Mouse (Mus musculus) forebrain, postnatal 0 days (tissue): ENCODE measurements around the gene AW011738. TPM values are rescaled to one million over a fixed set of nuclear protein-coding genes. Genes with fewer than 3 reads are reported as not detected.

Experiments
- ATAC-seq: fragments of 200-750 bp; cut with Nextera tagmentation; 2 replicates; pipeline ENCODE4 v1.8.0; 2017; ENCODE audit warnings: mild to moderate bottlenecking, moderate library complexity
- DNase-seq: peaks from one replicate; pipeline ENCODE4 v3.0.0-alpha.2; 2015
- H3K27ac ChIP-seq: fragments of 300-500 bp; sonication (generic); 2 replicates; pipeline ENCODE4 v1.5.1; 2014; ENCODE audit warnings: low read depth, mild to moderate bottlenecking, antibody characterized with exemption, low read length, moderate library complexity, mixed read lengths
- H3K27me3 ChIP-seq: fragments of 300-500 bp; sonication (generic); 2 replicates; pipeline ENCODE4 v1.6.1; 2014; ENCODE audit warnings: mild to moderate bottlenecking, low read length, mixed read lengths; ENCODE audit not compliant: insufficient read depth
- H3K36me3 ChIP-seq: fragments of 300-500 bp; sonication (generic); 2 replicates; pipeline ENCODE4 v1.6.1; 2014; ENCODE audit warnings: mild to moderate bottlenecking, moderate library complexity; ENCODE audit not compliant: insufficient read depth
- H3K4me1 ChIP-seq: fragments of 300-500 bp; sonication (generic); 2 replicates; pipeline ENCODE4 v1.6.1; 2014; ENCODE audit warnings: antibody characterized with exemption; ENCODE audit not compliant: insufficient read depth
- H3K4me2 ChIP-seq: fragments of 300-500 bp; sonication (generic); 2 replicates; pipeline ENCODE4 v1.6.1; 2014; ENCODE audit warnings: low read depth, mild to moderate bottlenecking, moderate library complexity
- H3K4me3 ChIP-seq: fragments of 300-500 bp; sonication (generic); 2 replicates; pipeline ENCODE4 v1.5.1; 2014; ENCODE audit warnings: low read depth, low read length, mixed read lengths
- H3K9ac ChIP-seq: fragments of 300-500 bp; sonication (generic); 2 replicates; pipeline ENCODE4 v1.6.1; 2014; ENCODE audit warnings: mild to moderate bottlenecking
- H3K9me3 ChIP-seq: fragments of 300-500 bp; sonication (generic); 2 replicates; pipeline ENCODE4 v1.6.1; 2016; ENCODE audit warnings: low read length
- CTCF ChIP-seq: sonication (generic); IDR thresholded peaks from 2 replicates; pipeline ENCODE4 v1.5.1; 2016; ENCODE audit warnings: antibody characterized with exemption, control low read depth, low read depth
- WGBS: fragments of 180-500 bp; shearing (Covaris S2); extraction: QIAGEN DNeasy Blood & Tissue Kit; methylation state at CpG from one replicate; pipeline ENCODE4 v1.1.7; 2014; 5-methylcytosine and 5-hydroxymethylcytosine counted together
- polyA plus RNA-seq: library from polyadenylated mRNA; unstranded; fragments of >200 nt; fragmentation: Nextera tagmentation; extraction: Ambion mirVana; gene quantifications from 2 replicates; pipeline ENCODE4 v1.2.1, GENCODE M21; 2015
- total RNA-seq: library from RNA; depleted of rRNA; stranded (reverse); fragments of >200 nt; gene quantifications from 2 replicates; pipeline ENCODE4 v1.2.3, GENCODE M21; 2014

The AW011738 gene
- total and polyA plus RNA-seq, 2 experiments from 2014 or later, result 3.4 to 5.7 TPM

DNA sequence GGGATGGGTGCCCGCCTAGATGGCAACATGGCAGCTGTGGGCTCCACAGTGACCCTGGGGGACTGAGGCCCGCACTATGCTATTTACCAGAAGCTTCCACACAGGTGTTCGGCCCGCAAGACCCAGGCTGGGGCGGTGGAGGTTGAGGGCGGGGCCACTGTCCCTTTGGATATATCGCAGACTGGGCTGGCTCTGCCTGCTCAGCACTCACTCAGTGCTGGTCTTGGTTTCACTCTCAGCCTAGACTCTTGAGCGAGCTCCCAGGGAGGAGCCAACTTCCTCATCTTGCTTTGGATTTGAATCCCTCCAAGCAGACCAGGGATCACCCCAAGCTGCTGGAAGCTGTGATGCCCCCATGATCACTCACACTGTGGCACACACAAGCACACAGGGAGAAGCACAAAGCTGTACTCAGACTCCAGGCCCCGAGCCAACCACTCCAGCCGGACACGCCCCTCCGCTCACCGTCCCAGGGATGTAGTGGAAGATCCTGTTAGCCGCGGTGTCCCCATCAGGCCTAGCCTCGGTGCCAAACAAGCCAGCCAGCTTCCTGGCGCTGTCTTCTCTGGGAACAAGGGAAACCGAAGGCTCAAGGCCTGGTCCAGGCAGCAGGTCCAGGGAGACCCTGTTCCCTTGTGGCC lies 24.8 kb downstream of the AW011738 start:
- H3K27ac ChIP-seq, result no peak overlapping the region
- no peaks in the 10 kb centered on the region for H3K4me1 ChIP-seq
- 37% methylated on average over 18 of the region's 18 CpGs for WGBS
- TF ChIP-seq CTCF, result no peak
- no peaks in the 10 kb centered on the region for H3K27me3 ChIP-seq
- DNase-seq, result no peak
- no peak for ATAC-seq
- no peak overlapping the region for H3K4me2 ChIP-seq
- H3K9me3 ChIP-seq, result no peaks in the 10 kb centered on the region
- H3K4me3 ChIP-seq, result no peak overlapping the region
- peaks cover 38% of the 10 kb centered on the region for H3K36me3 ChIP-seq
- H3K9ac ChIP-seq, result no peak overlapping the region

DNA sequence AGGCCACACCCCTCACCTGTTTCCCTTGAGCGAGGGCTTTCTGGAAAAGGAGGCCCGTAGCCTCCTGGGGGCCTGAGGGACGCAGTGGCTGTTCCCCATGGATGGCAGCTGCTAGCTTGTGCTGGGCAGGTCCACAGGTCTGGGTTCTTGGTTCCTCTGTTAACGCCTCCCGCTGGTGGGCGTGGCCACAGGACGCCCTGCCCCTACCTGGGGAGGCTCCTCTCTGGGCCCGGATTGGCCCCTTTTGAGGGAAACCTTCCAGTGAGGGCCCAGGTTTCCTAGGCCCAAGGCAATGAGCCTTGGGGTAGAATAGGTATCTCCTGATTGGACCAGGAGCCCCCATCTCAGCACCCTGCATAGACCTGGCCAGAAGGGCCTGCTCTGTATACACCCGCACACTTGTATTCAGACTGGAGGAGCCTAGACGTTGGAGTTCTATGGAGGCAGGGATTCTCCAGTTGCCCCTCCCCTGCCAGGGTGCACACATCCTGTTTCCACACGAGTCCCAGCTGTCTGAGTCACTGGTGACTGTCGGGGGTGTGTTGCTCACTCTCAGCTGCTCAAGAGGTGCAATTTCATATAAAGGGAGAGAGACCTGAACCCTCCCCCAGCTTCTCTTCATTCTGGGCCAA lies 25.4 kb downstream of the AW011738 start:
- H3K27me3 ChIP-seq, result no peaks in the 10 kb centered on the region

GRCm38 (mm10) chr4:156234021-156234501 lies 31.0 kb downstream of the AW011738 start:
- WGBS, result 4% methylated on average over 17 of the region's 17 CpGs
- Histone ChIP-seq H3K4me2 (peak overlapping the region; percentile 87), H3K9me3 (no peaks in the 10 kb centered on the region), H3K27me3 (no peaks in the 10 kb centered on the region), H3K4me1 (peaks cover 8% of the 10 kb centered on the region; the same call in 1 of the 2 replicates), H3K27ac (peak overlapping the region; percentile 87), H3K36me3 (peaks cover 54% of the 10 kb centered on the region), H3K4me3 (peak overlapping the region; percentile 89), H3K9ac (peak overlapping the region; percentile 67)
- DNase-seq (peak; percentile 36), ATAC-seq (no peak)
- no peak for TF ChIP-seq CTCF

More for the DNA sequence above, 25.4 kb downstream of the AW011738 start:
- H3K4me2 ChIP-seq, result no peak overlapping the region
- H3K4me1 ChIP-seq, result peaks cover 2% of the 10 kb centered on the region; the same call in 1 of the 2 replicates
- WGBS, result 24% methylated on average over 12 of the region's 12 CpGs
- no peaks in the 10 kb centered on the region for H3K9me3 ChIP-seq
- no peak for ATAC-seq
- H3K36me3 ChIP-seq, result peaks cover 42% of the 10 kb centered on the region
- no peak overlapping the region for H3K27ac ChIP-seq
- H3K9ac ChIP-seq, result no peak overlapping the region
- DNase-seq, result no peak
- no peak for TF ChIP-seq CTCF
- H3K4me3 ChIP-seq, result no peak overlapping the region

GRCm38 (mm10) chr4:156234701-156235213 lies 31.7 kb downstream of the AW011738 start, which contains the start of gene Plekhn1:
TSS of gene Plekhn1 (minus strand) at chr4:156234857.
- under 1% methylated on average over 46 of the region's 48 CpGs for WGBS
- DNase-seq (peak; percentile 84), ATAC-seq (peak; percentile 62)
- Histone ChIP-seq H3K36me3 (peaks cover 54% of the 10 kb centered on the region), H3K9ac (peak within 1 kb of the TSS; percentile 79), H3K27me3 (no peaks in the 10 kb centered on the region), H3K4me1 (peaks cover 8% of the 10 kb centered on the region; the same call in 1 of the 2 replicates), H3K4me2 (peak within 1 kb of the TSS; percentile 87), H3K9me3 (no peaks in the 10 kb centered on the region), H3K27ac (peak within 1 kb of the TSS; percentile 88), H3K4me3 (peak within 1 kb of the TSS; percentile 89)
- no peak for TF ChIP-seq CTCF

GRCm38 (mm10) chr4:156235360-156235770 lies 32.3 kb downstream of the AW011738 start:
- ATAC-seq (peak; percentile 70), DNase-seq (peak; percentile 84)

GRCm38 (mm10) chr4:156235808-156236533 lies 32.9 kb downstream of the AW011738 start, which contains the start of gene Noc2l:
TSS of gene Noc2l (plus strand) at chr4:156236010.
- Histone ChIP-seq H3K36me3 (peaks cover 55% of the 10 kb centered on the region), H3K9ac (peak within 1 kb of the TSS; percentile 79), H3K4me3 (peak within 1 kb of the TSS; percentile 89), H3K4me1 (peaks cover 8% of the 10 kb centered on the region; the same call in 1 of the 2 replicates), H3K9me3 (no peaks in the 10 kb centered on the region), H3K27me3 (no peaks in the 10 kb centered on the region), H3K4me2 (peak within 1 kb of the TSS; percentile 87), H3K27ac (peak within 1 kb of the TSS; percentile 88)
- DNase-seq (peak; percentile 95), ATAC-seq (peak; percentile 91)
- TF ChIP-seq CTCF, result no peak
- WGBS, result under 1% methylated on average over 89 of the region's 90 CpGs

More at GRCm38 (mm10) chr4:156235360-156235770, 32.3 kb downstream of the AW011738 start:
- Histone ChIP-seq H3K4me3 (peak overlapping the region; percentile 89), H3K9ac (peak overlapping the region; percentile 79), H3K4me2 (peak overlapping the region; percentile 87), H3K27ac (peak overlapping the region; percentile 88), H3K4me1 (peaks cover 8% of the 10 kb centered on the region; the same call in 1 of the 2 replicates), H3K36me3 (peaks cover 54% of the 10 kb centered on the region), H3K27me3 (no peaks in the 10 kb centered on the region), H3K9me3 (no peaks in the 10 kb centered on the region)
- TF ChIP-seq CTCF, result peak; percentile 47
- under 1% methylated on average over 15 of the region's 15 CpGs for WGBS
